Mouse (Mus musculus) testis, postnatal 10 days (tissue): ENCODE data around the gene Pet100.
A peak's percentile ranks its signal among the peaks of the same experiment; 100 is the strongest.
"Not testable (repeated sequence)": the region's sequence is repeated elsewhere in the genome, so short reads cannot be mapped to it uniquely, and the experiment has no call there.

Source experiments
- DNase-seq: peaks from one replicate; pipeline ENCODE4 v3.0.0; 2021; ENCODE audit warnings: low spot score

Gene Pet100

DNA sequence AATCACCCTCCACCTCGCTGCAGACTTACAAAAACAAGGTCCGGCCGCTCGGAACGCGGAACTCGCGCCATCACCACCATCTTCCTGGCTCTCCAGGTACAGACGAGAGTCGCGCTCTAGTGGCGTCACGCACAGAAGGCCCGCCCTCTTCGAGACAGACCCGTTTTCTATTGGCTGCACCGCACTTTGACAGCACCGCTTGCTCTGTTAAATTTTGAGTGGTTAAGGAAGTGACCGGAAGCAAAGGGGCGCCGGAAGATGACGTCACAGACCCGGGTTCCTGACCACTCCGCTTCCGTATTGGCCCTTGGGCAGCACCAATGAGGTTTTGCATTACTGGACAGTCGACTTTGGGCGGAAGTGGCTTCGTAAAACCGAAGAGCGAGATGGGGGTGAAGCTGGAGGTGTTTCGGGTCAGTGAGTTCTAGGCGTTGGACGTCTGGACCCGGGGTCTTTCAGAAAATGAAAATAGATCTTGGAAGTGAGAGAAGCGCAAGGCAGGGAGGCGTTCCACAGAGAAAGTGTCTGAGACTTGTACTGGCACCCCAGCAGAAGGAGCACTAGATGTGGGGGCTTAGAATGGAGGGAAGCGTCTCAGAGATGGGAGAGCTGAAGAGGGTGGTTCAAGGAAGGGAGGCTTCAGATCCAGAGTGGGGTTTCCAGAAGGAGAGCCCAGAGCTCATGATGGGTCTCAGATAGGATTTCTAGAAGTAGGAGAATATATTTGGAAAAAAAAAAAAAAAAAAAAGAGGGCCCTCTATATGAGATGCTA, at the start of gene Pet100, which contains the start of gene Xab2:
Pet100 (plus strand) TSS at position 350 of the 772 bp plus-strand sequence.
Xab2 (minus strand) TSS at position 118 of the 772 bp plus-strand sequence.
- DNase-seq, result peak; percentile 98

DNA sequence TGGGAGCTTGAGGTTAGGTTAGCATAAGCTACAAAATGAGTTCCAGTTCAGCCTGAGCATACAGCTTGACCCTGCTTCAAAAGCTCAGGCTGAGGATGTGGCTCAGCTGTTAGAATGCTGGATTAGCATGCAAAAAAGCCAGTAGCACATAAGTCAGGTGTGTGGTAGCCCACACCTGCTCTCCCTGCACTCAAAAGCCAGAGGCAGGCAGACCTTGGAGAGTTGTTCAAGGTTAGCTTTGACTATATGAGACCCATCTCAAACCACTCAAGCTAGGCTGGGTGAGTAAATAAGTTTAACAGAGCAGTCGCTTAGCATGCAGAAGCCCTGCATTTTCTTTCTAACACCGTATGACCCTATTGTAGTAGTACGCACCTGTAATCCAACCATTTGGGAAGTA, 46.8 kb upstream of the Pet100 start:
- no peak for DNase-seq

DNA sequence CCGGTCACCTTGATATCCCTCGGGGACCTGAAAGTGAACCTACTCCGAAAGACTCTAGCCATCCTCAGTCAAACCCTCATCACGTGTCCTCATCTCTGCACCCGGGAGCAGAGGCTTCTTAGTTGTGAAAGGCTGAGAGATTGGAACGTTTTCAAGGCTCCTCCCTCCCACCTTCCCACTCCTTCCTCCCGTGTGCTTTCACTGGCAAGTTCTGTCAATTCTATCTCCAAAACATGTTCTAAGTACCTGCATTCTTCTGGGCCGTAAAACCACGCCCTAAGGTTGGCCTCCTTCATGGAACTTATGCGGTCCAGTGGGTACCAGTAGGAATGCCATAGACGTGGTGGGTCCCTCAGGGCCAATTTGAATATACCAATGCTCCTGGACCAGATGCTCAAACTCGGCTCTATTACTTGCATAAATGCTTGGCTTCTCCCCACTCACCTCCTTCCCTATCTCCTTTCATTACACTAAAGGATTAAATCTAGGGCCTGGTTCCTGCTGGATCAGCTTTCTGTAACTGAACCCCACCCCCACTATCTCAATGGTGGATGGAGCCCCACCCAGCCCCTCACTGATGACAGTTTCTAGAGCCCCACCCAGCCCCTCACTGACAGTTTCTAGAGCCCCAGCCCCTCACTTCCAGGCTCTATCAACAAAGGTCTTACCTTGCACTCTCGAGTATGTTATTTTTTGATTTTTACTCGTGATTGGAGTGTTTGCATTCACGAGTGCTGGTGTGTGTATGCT, 45.0 kb upstream of the Pet100 start:
- DNase-seq, result no peak

DNA sequence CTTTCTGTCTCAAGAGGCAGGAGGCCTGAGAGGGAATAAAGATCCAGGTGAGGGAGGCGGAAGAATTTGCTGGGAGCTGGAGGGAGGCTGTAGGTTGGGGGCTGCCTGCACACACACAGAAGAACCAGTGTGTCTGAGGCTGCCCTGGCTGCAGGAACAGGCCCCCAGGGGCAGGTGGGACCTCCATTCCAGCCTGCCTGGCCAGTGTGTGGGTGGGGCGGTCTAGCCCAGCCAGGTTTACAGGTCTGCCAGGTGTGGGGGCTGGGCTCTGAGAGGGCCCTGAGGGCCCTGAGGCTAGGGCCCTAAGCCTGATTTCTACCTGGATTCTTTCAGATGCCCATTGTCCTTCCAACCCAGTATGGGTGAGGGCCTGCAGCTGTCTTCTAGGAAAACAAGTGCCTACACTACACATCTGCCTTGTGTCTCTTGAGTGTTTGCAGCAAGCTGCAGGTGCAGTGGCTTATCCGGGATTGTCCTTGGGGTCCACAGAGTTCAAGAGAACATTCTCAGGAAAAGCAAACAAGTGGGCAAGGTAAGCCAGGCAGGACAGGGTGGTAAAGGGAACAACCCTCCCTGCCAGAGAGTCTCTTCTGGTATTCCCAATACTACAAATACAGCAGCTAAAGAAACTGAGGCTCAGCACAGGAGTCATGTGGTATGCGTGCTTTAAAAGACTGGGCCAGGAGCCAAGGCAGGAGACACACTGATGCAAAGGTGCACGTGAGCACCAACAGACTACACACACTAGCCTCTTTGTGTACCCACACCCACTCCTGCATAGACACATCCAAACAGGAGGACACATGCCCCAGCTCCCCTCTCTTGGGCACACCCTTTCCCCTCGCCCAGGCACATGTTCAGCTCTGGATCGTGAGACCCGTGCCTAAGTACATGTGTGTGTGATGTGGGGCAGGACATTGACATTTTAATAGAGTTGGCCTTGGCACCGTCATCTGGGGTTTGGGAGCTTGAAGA, 41.7 kb upstream of the Pet100 start:
- no peak for DNase-seq

DNA sequence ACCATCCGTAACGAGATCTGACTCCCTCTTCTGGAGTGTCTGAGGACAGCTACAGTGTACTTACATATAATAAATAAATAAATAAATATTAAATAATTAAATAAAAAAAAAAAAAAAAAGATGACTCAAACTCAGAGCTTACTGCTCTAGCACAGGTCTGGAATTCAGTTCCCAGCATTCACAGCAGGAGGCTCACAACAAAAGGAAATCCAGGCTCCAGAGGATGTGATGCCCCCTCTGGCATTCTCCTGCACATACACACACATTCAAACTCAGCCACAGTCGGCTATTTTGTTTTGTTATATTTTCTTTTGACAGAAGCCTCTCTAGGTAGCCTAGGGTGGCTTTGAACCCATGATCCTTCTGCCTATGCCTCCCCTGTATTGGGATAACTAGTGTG, 39.4 kb upstream of the Pet100 start:
- DNase-seq, result not testable (repeated sequence)

DNA sequence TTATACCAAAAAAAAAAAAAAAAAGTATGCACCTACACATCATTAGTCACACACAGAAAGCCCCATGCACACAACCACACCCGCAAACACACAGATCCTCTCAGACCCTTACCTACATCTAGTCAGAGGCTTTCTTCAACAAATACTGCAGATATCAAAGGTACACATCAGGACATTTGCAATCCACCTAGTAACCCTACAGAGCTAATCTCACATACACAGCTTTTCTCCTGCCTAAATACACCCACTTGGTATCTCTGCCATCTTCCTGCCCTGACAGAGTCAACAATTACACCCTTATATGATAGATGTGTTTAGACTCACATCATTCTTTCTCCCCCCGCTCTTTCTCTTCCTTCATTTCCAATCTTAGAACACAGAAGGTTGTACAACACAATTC, 34.9 kb upstream of the Pet100 start:
- DNase-seq, result no peak

DNA sequence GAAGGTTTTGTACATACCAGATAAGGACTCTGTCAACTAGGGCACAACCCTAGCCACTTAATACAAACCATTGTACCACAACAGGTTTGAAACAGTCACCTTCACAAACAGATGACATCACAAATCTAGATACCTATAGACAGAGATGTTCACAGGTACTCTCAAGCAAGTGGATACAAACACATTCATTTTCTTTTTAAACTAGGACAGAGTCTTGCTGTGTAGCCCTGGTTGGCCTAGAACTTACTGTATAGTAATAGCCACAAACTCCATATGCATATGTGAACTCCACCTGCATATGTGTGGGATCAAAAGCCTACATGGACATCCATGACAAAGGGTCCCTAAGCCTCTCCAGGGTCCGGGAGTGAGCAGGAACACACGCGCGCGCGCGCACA, 34.4 kb upstream of the Pet100 start, which contains the start of gene Camsap3:
Camsap3 (plus strand) TSS at position 301 of the 398 bp plus-strand sequence.
- DNase-seq, result no peak

DNA sequence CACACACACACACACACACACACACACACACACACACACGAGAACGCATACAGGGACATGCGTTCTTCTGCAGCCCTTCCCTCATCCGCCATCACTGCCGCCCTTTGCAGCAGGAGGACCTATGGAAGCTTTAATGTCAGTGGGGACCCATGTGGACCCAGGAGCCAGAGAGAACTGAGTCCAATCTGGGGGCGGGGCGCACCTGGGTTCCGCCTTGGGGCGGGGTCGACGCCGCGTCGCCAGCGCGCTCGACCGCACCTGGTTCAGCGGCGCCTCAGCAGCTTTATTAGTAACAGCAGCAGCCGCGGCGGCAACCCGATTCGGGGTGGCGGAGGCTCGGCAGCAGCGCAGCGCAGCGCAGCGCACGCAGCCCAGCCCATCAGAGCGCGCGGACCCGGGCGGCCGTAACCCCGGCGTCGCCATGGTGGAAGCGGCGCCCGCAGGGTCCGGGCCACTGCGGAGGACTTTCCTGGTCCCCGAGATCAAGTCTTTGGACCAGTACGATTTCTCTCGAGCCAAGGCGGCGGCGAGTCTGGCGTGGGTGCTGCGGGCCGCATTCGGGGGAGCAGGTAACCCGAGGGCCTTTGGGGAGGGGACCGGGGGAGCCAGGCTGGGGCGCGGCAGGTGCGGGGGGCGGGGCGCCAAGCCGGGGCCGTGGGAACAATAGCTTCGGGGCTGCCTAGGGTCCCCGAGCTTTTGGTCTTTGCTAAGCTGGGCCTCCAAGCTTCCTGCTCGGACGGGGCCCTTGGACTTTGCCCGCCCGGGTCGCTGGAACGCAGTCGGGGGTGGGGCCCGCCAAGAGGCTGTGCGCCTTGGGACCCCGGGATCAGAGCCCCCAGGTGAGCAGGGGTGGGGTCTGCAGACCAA, 33.7 kb upstream of the Pet100 start:
- peak; percentile 78 for DNase-seq

DNA sequence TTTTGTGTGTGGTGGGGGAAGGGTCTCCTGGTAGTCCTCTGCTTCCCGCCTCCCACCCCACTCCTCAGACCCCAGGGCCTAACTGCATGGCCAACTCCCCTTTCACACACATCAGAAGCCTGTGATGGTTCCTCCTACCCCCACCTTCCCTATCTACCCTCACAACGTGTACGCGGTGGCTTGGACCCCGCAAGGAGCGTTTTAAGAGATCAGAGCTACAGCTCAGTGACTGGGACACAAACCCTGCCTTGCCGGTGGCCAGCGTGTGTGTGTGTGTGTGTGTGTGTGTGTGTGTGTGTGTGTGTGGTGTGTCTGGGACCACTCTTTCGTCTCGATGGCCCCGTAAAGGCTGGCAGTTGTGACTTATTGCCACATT, 33.1 kb upstream of the Pet100 start:
- no peak for DNase-seq

DNA sequence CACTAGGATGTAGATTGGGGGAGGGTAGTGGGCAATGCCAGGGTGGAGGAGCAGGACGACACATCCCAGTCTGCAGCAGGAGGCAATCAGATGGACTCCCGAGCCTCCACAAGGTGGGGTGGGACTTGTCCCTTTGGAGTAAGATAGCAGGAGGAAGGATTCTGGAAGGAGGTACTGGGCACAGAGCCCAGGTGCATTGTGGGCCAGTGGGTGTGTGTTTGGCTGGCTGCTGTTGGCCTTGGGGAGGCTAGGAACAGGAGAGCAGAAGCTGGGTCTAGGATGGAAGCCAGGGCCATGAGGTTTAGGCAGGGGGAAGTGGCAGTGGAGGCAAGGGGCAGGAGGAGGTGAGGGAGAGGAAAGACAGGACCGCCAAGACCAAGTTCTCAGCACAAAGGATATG, 27.9 kb upstream of the Pet100 start:
- peak; percentile 79 for DNase-seq

DNA sequence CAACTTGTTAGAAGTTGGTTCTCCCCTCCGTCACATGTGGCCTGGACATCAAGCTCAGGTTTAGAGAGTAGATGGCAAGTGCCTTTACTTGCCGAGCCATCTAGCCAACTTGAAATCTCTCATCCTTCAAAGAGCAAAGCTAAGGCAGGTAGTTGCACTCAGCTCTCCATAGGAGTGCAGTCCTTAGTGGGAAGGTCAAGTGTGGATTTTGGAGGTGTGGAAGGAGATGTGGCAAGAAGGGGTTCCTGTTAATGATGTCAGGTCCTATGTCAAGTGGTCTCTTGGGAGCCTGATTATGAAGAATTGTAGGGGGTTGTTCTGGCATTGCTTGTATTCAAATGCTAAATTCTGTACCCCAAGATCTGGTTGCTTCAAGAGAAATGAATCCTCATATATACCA, 26.9 kb upstream of the Pet100 start:
- DNase-seq, result no peak

DNA sequence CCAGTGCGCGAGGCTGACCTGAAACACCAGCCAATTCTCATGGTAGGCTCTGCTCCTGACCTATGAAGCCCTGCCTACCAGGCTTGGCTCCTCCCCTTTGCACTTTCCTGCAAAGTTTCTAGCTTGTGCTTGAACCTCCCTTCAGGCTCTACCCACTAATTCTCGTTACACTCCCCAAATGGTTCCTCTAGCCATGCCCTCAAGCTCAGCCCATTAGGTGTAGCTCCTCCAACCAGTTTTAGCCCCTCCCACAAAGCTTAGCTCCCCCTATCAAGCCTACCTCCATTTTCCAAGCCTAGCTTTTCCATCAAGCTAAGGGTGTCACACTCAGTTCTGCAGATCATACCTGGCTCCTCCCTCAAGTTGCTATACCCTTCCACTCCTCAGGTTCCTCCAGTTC, 23.3 kb upstream of the Pet100 start:
- DNase-seq, result no peak

DNA sequence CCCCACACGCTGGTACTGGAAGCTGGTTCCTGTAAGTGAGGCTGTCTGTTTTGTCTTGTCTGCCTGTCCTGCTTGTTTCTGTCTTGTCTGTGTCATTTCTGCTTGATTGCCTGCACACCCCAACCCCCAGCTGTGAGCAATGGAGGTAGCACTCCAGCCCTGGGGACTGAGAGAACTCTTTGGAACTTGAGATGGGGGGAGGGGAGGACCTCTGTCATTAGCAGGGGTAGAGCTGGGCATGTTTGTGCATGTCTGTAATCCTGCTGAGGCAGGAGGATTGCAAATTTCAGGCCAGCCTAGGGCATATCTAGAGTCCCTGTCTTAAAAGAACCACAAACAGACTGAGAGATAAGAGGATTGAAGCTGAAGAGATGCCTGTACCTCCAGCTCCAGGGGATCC, 22.1 kb upstream of the Pet100 start:
- no peak for DNase-seq

DNA sequence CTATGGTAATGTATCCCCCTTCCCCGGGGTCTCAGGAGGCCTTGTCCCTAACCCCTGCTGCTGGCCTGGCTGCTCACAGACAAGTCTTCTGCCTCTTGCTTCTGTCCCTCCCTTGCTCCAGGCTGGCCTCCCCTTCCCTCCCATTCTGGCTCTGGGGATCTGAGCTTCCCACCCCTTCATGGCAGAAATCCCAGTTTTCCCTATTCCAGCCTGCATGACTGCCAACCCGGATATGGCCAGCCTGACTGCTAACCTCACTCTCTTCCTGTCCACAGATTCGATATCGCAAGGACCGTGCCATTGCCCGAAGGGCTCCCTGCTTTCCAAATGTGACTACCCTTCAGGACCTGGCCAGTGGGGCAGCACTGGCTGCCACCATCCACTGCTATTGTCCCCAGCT, 20.9 kb upstream of the Pet100 start:
- no peak for DNase-seq

DNA sequence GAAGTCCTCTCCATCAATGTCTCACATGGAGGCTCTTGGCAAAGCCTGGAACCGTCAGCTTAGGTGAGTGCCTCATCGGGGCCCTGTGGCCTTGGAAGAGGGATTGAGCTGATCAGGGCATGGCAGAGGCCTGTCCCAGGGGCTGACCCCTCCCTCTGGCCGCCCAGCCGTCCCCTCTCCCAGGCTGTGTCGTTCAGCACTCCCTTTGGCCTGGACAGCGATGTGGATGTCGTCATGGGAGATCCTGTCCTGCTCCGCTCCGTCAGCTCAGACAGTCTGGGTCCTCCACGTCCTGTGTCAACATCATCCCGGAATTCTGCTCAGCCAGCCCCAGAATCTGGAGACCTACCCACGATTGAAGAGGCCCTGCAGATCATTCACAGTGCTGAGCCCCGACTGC, 17.9 kb upstream of the Pet100 start:
- DNase-seq, result no peak

DNA sequence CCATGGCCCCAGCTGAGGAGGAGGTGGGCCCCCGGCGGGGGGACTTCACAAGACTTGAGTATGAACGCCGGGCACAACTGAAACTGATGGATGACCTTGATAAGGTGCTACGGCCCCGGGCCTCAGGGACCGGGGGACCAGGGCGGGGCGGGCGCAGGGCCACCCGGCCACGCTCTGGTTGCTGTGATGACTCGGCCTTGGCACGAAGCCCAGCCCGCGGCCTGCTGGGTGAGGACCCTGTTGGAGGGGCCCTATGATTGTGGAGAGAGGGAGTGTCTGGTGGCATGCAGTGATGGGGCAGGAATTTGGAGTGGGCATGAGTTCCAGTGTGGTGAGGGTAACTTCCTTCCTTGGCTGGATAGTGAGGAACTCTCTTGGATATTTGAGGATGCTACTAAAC, 14.8 kb upstream of the Pet100 start:
- peak; percentile 67 for DNase-seq

DNA sequence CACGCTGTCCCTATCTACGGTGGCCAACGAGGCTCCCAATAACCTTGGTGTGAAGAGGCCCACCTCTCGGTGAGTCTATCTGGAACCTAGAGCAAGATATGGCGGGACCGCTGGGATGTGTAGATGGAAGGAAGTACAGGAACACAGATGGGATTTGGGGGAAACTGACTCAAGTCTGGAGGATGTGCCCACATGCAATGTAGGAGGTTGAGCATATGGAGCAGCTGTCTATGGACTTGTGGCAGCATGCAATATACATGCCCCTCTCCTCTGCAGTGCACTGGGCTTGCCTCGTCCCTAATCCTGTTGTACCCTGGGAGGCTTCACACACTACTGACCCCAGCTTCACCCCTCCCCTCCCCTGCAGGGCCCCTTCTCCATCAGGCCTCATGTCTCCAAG, 13.5 kb upstream of the Pet100 start:
- peak; percentile 40 for DNase-seq

DNA sequence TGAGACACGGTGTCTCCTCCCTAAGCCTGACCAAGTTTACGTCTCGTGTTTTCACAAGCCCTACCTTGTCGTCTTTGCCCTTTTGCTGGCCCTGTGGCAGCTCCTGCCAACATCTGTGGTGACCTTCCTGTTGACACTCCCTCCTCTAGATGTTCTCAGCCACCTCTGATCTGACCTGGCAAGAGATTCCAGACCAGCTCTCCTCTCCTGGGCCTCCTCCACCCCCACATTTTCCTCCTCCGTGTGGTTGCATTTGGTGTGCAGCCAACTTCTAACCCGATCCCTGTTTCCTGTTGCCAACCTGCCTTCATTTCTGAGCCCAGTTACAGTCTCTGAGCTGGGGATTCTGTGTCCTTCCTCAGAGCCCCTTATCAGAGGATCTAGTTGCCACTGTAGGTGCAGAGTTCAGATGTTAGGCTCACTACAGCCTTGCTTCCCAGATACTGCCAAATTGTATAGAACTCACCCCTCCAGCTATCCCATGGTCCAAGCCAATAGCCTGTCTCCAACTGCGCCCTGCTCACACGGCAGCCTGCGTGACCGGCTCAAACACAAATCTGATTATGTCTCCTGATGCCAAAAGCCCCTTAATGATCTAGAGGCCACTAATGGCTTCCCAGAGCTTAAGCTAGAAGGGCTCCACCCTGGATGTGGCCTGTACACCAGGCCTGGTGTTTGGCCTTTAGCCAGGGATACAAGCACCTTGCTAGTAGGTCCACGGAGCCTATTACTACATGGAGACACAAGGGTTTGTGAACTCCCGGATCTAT, 12.1 kb upstream of the Pet100 start:
- DNase-seq, result peak; percentile 72

DNA sequence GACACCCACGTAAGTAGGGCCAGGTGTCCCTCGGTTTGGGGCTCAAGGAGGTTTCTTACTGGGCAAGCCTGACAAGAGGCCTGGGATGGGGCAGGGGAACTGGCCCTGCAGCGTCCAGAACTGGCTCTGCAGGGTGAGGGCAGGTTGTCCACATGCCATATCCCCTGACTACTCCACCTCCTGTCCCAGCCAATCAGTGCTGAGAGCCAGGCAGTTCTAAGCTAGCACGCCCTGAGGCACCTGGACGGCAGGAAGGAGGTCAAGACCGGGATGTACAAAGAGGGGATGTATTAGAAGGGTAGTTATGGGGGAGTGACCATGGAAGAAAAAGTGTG, 11.6 kb upstream of the Pet100 start:
- peak; percentile 43 for DNase-seq

DNA sequence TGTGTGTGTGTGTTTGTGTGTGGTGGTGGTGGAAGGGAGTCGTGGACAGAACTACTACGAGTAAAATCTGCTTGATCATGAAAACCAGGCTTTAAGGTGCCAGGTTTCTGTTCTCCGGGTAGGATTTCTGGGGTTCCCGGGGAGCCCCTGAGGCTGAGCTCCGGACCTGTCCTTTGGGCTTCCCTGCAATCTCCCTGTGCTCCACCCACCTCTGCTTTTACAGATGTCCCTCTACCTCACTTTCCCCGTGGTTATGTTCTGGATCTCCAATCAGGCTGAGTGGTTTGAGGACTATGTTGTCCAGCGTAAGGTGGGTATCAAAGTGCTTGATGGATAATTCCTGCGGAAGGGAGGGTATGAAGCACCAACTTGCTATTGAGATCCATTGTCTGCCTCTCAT, 771 bp downstream of the Pet100 start:
- peak; percentile 36 for DNase-seq

DNA sequence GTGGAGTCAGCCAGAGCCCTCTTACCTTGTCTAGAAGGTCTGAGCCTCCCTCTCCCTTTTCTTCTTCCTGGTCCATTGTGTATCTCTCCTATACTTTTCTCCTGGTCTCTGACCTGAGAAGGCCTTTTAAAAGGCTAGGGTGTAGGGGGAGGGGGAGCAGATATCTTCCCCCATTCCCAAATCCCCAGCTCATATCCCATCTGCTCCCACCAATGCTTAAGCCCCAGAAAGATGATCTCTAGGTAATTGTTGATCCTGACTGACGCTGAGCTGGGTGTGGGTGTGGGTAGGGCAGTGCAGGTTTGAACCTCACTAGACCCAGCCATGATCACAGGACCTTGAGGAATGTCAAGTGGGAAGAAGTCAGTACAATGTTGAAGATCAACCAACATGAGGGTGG, 4.1 kb downstream of the Pet100 start, which contains the start of gene Pcp2:
Pcp2 (minus strand) TSS at position 101 of the 400 bp plus-strand sequence.
- DNase-seq, result peak; percentile 29
